Mouse (Mus musculus) intestine, postnatal 0 days (tissue): ENCODE measurements around the gene Boll. TPM values are rescaled to one million over a fixed set of nuclear protein-coding genes. Genes with fewer than 3 reads are reported as not detected.

Experiments
- ATAC-seq: fragments of 200-750 bp; cut with Nextera tagmentation; 2 replicates; pipeline ENCODE4 v1.8.0; 2017; ENCODE audit warnings: mild to moderate bottlenecking, moderate TSS enrichment, moderate library complexity
- H3K27ac ChIP-seq: fragments of 300-500 bp; sonication (generic); 2 replicates; pipeline ENCODE4 v1.5.1; 2014; ENCODE audit warnings: mild to moderate bottlenecking, low read depth, low read length, moderate library complexity
- H3K27me3 ChIP-seq: fragments of 300-500 bp; sonication (generic); replicated peaks from 2 replicates; pipeline ENCODE4 v1.6.1; 2014; ENCODE audit warnings: low read length, mixed read lengths; ENCODE audit not compliant: control insufficient read depth, insufficient read depth
- H3K36me3 ChIP-seq: fragments of 300-500 bp; sonication (generic); 2 replicates; pipeline ENCODE4 v1.6.1; 2014; ENCODE audit warnings: mild to moderate bottlenecking, moderate library complexity; ENCODE audit not compliant: control insufficient read depth, insufficient read depth
- H3K4me1 ChIP-seq: fragments of 300-500 bp; sonication (generic); replicated peaks from 2 replicates; pipeline ENCODE4 v1.6.1; 2014; ENCODE audit warnings: antibody characterized with exemption, low read length, mixed read lengths; ENCODE audit not compliant: control insufficient read depth, insufficient read depth
- H3K4me2 ChIP-seq: fragments of 300-500 bp; sonication (generic); replicated peaks from 2 replicates; pipeline ENCODE4 v1.6.1; 2014; ENCODE audit warnings: low read depth, mild to moderate bottlenecking, moderate library complexity
- H3K4me3 ChIP-seq: fragments of 300-500 bp; sonication (generic); 2 replicates; pipeline ENCODE4 v1.5.1; 2014; ENCODE audit warnings: low read depth, low read length
- H3K9ac ChIP-seq: fragments of 300-500 bp; sonication (generic); 2 replicates; pipeline ENCODE4 v1.6.1; 2014; ENCODE audit warnings: mild to moderate bottlenecking, low read depth, low read length
- H3K9me3 ChIP-seq: fragments of 300-500 bp; sonication (generic); 2 replicates; pipeline ENCODE4 v1.6.1; 2016; ENCODE audit warnings: mixed run types; ENCODE audit not compliant: control insufficient read depth
- CTCF ChIP-seq: sonication (generic); IDR thresholded peaks from 2 replicates; pipeline ENCODE4 v1.5.1; 2016; ENCODE audit warnings: low read depth, mild to moderate bottlenecking, control low read depth, antibody characterized with exemption, moderate library complexity
- WGBS: fragments of 180-500 bp; shearing (Covaris S2); extraction: QIAGEN DNeasy Blood & Tissue Kit; methylation state at CpG from one replicate; pipeline ENCODE4 v1.1.7; 2014; 5-methylcytosine and 5-hydroxymethylcytosine counted together
- polyA plus RNA-seq: library from polyadenylated mRNA; unstranded; fragments of >200 nt; fragmentation: Nextera tagmentation; extraction: Ambion mirVana; gene quantifications from 2 replicates; pipeline ENCODE4 v1.2.1, GENCODE M21; 2015

Boll gene
- polyA plus RNA-seq, 1 experiment from 2014 or later = 0.10 TPM

GRCm38 (mm10) chr1:55405272-55406022 is 42.2 kb upstream of the Boll start, which contains the start of gene Plcl1:
Gene Plcl1, plus strand, starts transcription at chr1:55405921.
- peak; percentile 94 for ATAC-seq
- peaks cover 21% of the 10 kb centered on the region for H3K27me3 ChIP-seq
- peak within 1 kb of the TSS; percentile 85 for H3K4me2 ChIP-seq
- 4% methylated on average over 50 of the region's 51 CpGs for WGBS
- peak within 1 kb of the TSS; percentile 41; the same call in 1 of the 2 replicates for H3K27ac ChIP-seq
- H3K4me1 ChIP-seq = no peaks in the 10 kb centered on the region
- peak within 1 kb of the TSS; percentile 34 for H3K9ac ChIP-seq
- no peaks in the 10 kb centered on the region for H3K9me3 ChIP-seq
- no peak for TF ChIP-seq CTCF
- H3K36me3 ChIP-seq = no peaks in the 10 kb centered on the region
- peak within 1 kb of the TSS; percentile 60 for H3K4me3 ChIP-seq

- ATAC-seq = no peak
- Histone ChIP-seq H3K27ac (no peak overlapping the region), H3K9me3 (no peaks in the 10 kb centered on the region), H3K4me3 (no peak overlapping the region), H3K36me3 (no peaks in the 10 kb centered on the region), H3K27me3 (peaks cover 21% of the 10 kb centered on the region), H3K9ac (no peak overlapping the region), H3K4me1 (no peaks in the 10 kb centered on the region), H3K4me2 (no peak overlapping the region)
- peak; percentile 85 for TF ChIP-seq CTCF
- 3% methylated on average over 3 of the region's 3 CpGs for WGBS
These were observed 41.2 kb upstream of the Boll start for GRCm38 (mm10) chr1:55404439-55404838.

DNA sequence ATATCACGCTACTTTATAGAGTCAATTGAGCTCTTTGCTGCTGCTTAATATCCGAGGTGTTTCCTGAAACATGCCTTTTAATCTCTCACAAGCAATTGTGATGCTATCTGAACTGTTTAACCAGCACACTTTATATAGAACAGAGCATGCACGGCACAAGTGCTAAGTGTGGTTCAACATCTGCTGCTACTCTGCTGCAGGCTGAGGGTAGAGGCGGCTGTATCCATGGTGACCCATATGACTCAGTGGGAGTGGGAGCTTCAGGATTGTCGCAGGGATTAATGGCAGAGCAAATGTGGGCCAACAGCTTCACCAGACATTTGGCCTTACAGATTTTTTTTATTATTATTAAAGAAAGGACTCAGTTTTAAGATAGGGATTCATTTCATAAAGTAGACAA is 36.6 kb upstream of the Boll start:
- Histone ChIP-seq H3K36me3 (no peaks in the 10 kb centered on the region), H3K9me3 (no peaks in the 10 kb centered on the region), H3K4me3 (no peak overlapping the region), H3K27me3 (0 out of 2 replicates have a peak, but pooled peaks cover 5% of the 10 kb centered on the region), H3K4me2 (no peak overlapping the region), H3K27ac (no peak overlapping the region), H3K9ac (no peak overlapping the region), H3K4me1 (no peaks in the 10 kb centered on the region)
- no peak for ATAC-seq
- TF ChIP-seq CTCF = no peak
- 36% methylated on average over 5 of the region's 5 CpGs for WGBS

- WGBS = 18% methylated on average over 9 of the region's 9 CpGs
- H3K4me3 ChIP-seq = no peak overlapping the region
- H3K27me3 ChIP-seq = no peaks in the 10 kb centered on the region
- no peaks in the 10 kb centered on the region for H3K9me3 ChIP-seq
- H3K27ac ChIP-seq = no peak overlapping the region
- no peak for ATAC-seq
- TF ChIP-seq CTCF = peak; percentile 97
- no peak overlapping the region for H3K4me2 ChIP-seq
- no peak overlapping the region for H3K9ac ChIP-seq
- no peaks in the 10 kb centered on the region for H3K4me1 ChIP-seq
- H3K36me3 ChIP-seq = no peaks in the 10 kb centered on the region
These were observed 20.0 kb upstream of the Boll start for GRCm38 (mm10) chr1:55383114-55383773.

DNA sequence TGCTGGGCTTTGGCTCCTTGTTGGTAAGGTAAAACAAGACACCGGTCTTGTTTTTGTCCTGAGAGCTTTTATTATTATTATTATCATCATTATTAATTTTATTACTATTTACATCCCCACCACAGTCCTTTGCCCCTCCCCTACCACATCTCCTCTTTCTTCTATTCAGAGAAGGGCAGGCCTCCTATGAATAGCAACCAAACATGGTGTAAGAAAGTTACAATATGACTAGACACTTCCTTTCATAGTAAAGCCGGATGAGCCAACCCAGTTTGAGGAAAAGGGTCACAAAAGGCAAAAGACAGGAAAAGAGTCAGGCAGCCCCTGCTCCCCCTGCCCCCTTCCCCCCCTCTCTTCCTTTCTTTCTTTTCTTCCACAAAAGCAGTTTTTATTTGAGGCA is 17.3 kb upstream of the Boll start:
- Histone ChIP-seq H3K27ac (no peak overlapping the region), H3K9me3 (no peaks in the 10 kb centered on the region), H3K27me3 (no peaks in the 10 kb centered on the region), H3K9ac (no peak overlapping the region), H3K4me1 (no peaks in the 10 kb centered on the region), H3K4me3 (no peak overlapping the region), H3K36me3 (no peaks in the 10 kb centered on the region), H3K4me2 (no peak overlapping the region)
- WGBS = 83% methylated on average over 2 of the region's 2 CpGs
- TF ChIP-seq CTCF = no peak
- no peak for ATAC-seq

DNA sequence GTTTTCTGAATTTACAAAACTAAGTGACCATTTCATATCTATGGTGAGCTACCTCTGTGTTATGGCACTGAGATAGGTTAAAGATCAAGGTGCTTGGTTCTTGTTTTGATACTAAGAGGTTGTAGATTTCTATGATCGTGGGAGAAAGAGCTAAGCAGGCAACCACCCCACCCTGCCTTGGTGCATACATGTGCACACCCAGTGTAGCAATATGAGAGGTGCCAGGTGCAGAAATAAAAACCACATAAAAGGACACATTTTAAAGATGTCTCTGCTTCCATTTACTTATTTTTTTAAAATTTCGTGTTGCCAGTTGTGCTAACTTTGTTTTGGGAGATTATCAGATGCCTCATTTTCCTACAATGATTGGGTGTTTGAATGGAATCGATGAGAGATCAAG is 9.4 kb upstream of the Boll start:
- H3K4me1 ChIP-seq = no peaks in the 10 kb centered on the region
- no peak overlapping the region for H3K9ac ChIP-seq
- no peak for TF ChIP-seq CTCF
- no peak overlapping the region for H3K27ac ChIP-seq
- H3K27me3 ChIP-seq = no peaks in the 10 kb centered on the region
- H3K4me3 ChIP-seq = no peak overlapping the region
- H3K36me3 ChIP-seq = no peaks in the 10 kb centered on the region
- no peak for ATAC-seq
- 88% methylated on average over 3 of the region's 3 CpGs for WGBS
- no peak overlapping the region for H3K4me2 ChIP-seq
- H3K9me3 ChIP-seq = no peaks in the 10 kb centered on the region
